Mouse (Mus musculus): ENCODE measurements at regions not wholly inside any gene's neighbourhood (a gene's known extent, or its start where the extent isn't known, plus 50 kb on each side); places are given as distances from the start of the nearest gene placed in this dataset.

- TF ChIP-seq GATA4 (IDR thresholded peaks at IDR 0.05; ENCODE audit: insufficient replicate concordance, low read length), result no peak
Observed at GRCm38 (mm10) chr8:35020480-35020879, 745.1 kb upstream of the Gm19410 start.

GRCm38 (mm10) chr8:35022649-35023048, 742.9 kb upstream of the Gm19410 start:
- TF ChIP-seq GATA4 (IDR thresholded peaks at IDR 0.05; ENCODE audit: insufficient replicate concordance, low read length), result no peak

GRCm38 (mm10) chr8:35047798-35048197, 717.8 kb upstream of the Gm19410 start:
- TF ChIP-seq GATA4 (IDR thresholded peaks at IDR 0.05; ENCODE audit: insufficient replicate concordance, low read length), result no peak

- TF ChIP-seq GATA4 (IDR thresholded peaks at IDR 0.05; ENCODE audit: insufficient replicate concordance, low read length), result no peak
Observed at GRCm38 (mm10) chr8:35053444-35053843, 712.1 kb upstream of the Gm19410 start.

GRCm38 (mm10) chr8:35061048-35061447, 704.5 kb upstream of the Gm19410 start:
- TF ChIP-seq GATA4 (IDR thresholded peaks at IDR 0.05; ENCODE audit: insufficient replicate concordance, low read length), result no peak

- no peak for TF ChIP-seq GATA4 (IDR thresholded peaks at IDR 0.05; ENCODE audit: insufficient replicate concordance, low read length)
Observed at GRCm38 (mm10) chr8:35068228-35068627, 697.4 kb upstream of the Gm19410 start.

- TF ChIP-seq GATA4 (IDR thresholded peaks at IDR 0.05; ENCODE audit: insufficient replicate concordance, low read length), result no peak
Observed at GRCm38 (mm10) chr8:35070246-35070989, 695.2 kb upstream of the Gm19410 start.

- no peak for TF ChIP-seq GATA4 (IDR thresholded peaks at IDR 0.05; ENCODE audit: insufficient replicate concordance, low read length)
Observed at GRCm38 (mm10) chr8:35075971-35076370, 689.6 kb upstream of the Gm19410 start.

- no peak for TF ChIP-seq GATA4 (IDR thresholded peaks at IDR 0.05; ENCODE audit: insufficient replicate concordance, low read length)
Observed at GRCm38 (mm10) chr8:35083161-35083560, 682.4 kb upstream of the Gm19410 start.

GRCm38 (mm10) chr8:35087070-35087469, 678.5 kb upstream of the Gm19410 start:
- no peak for TF ChIP-seq GATA4 (IDR thresholded peaks at IDR 0.05; ENCODE audit: insufficient replicate concordance, low read length)

- TF ChIP-seq GATA4 (IDR thresholded peaks at IDR 0.05; ENCODE audit: insufficient replicate concordance, low read length), result no peak
Observed at GRCm38 (mm10) chr8:35088380-35089244, 677.0 kb upstream of the Gm19410 start.

- TF ChIP-seq GATA4 (IDR thresholded peaks at IDR 0.05; ENCODE audit: insufficient replicate concordance, low read length), result no peak
Observed at GRCm38 (mm10) chr8:35089519-35089918, 676.1 kb upstream of the Gm19410 start.

- TF ChIP-seq GATA4 (IDR thresholded peaks at IDR 0.05; ENCODE audit: insufficient replicate concordance, low read length), result no peak
Observed at GRCm38 (mm10) chr8:35101701-35102100, 663.9 kb upstream of the Gm19410 start.

- no peak; the same call in 1 of the 2 replicates for TF ChIP-seq GATA4 (IDR thresholded peaks at IDR 0.05; ENCODE audit: insufficient replicate concordance, low read length)
Observed at GRCm38 (mm10) chr8:35109506-35110217, 655.9 kb upstream of the Gm19410 start.

- no peak for TF ChIP-seq GATA4 (IDR thresholded peaks at IDR 0.05; ENCODE audit: insufficient replicate concordance, low read length)
Observed at GRCm38 (mm10) chr8:35110286-35110685, 655.3 kb upstream of the Gm19410 start.

Measured in liver, adult (tissue).